Mouse (Mus musculus): ENCODE data around the gene Glis3. TPM values are rescaled to one million over a fixed set of nuclear protein-coding genes. Genes with fewer than 3 reads are reported as not detected.
A peak's percentile ranks its signal among the peaks of the same experiment; 100 is the strongest.

Gene Glis3
- polyA plus RNA-seq, 1 experiment from 2014 or later = 4.1 TPM

GRCm38 (mm10) chr19:28382168-28382911, 297.5 kb downstream of the Glis3 start:
- Histone ChIP-seq H3K27me3 (ENCODE audit: control insufficient read depth, insufficient read depth, low read length) (no peaks in the 10 kb centered on the region), H3K36me3 (replicated peaks; ENCODE audit: control insufficient read depth, insufficient read depth) (no peaks in the 10 kb centered on the region), H3K4me1 (replicated peaks; ENCODE audit: control insufficient read depth, insufficient read depth, low read length) (peaks cover 9% of the 10 kb centered on the region), H3K4me2 (replicated peaks) (no peak overlapping the region), H3K4me3 (replicated peaks; ENCODE audit: low read length) (no peak overlapping the region), H3K9me3 (ENCODE audit: control insufficient read depth, low read length) (no peaks in the 10 kb centered on the region), H3K27ac (peak overlapping the region; percentile 1; the same call in 1 of the 2 replicates), H3K9ac (no peak overlapping the region)
- peak; percentile 80; the same call in 1 of the 2 replicates for ATAC-seq (ENCODE audit: low FRiP score)
- DNase-seq (ENCODE audit: low spot score) = no peak
- WGBS = 14% methylated on average over 10 of the region's 10 CpGs

GRCm38 (mm10) chr19:28381441-28381840, 298.4 kb downstream of the Glis3 start:
- Histone ChIP-seq H3K36me3 (replicated peaks; ENCODE audit: control insufficient read depth, insufficient read depth) (no peaks in the 10 kb centered on the region), H3K4me1 (replicated peaks; ENCODE audit: control insufficient read depth, insufficient read depth, low read length) (peaks cover 9% of the 10 kb centered on the region), H3K4me3 (replicated peaks; ENCODE audit: low read length) (no peak overlapping the region), H3K4me2 (replicated peaks) (no peak overlapping the region), H3K9me3 (ENCODE audit: control insufficient read depth, low read length) (no peaks in the 10 kb centered on the region), H3K9ac (no peak overlapping the region), H3K27me3 (ENCODE audit: control insufficient read depth, insufficient read depth, low read length) (no peaks in the 10 kb centered on the region), H3K27ac (peak overlapping the region; percentile 1; the same call in 1 of the 2 replicates)
- WGBS = 40% methylated on average over 9 of the region's 9 CpGs
- no peak for DNase-seq (ENCODE audit: low spot score)
- no peak for ATAC-seq (ENCODE audit: low FRiP score)

GRCm38 (mm10) chr19:28380691-28381262, 299.1 kb downstream of the Glis3 start:
- ATAC-seq (ENCODE audit: low FRiP score) (no peak), DNase-seq (ENCODE audit: low spot score) (no peak)
- Histone ChIP-seq H3K4me1 (replicated peaks; ENCODE audit: control insufficient read depth, insufficient read depth, low read length) (peaks cover 9% of the 10 kb centered on the region), H3K4me2 (replicated peaks) (no peak overlapping the region), H3K9me3 (ENCODE audit: control insufficient read depth, low read length) (no peaks in the 10 kb centered on the region), H3K36me3 (replicated peaks; ENCODE audit: control insufficient read depth, insufficient read depth) (no peaks in the 10 kb centered on the region), H3K4me3 (replicated peaks; ENCODE audit: low read length) (no peak overlapping the region), H3K27ac (no peak overlapping the region), H3K9ac (no peak overlapping the region), H3K27me3 (ENCODE audit: control insufficient read depth, insufficient read depth, low read length) (no peaks in the 10 kb centered on the region)
- 43% methylated on average over 9 of the region's 9 CpGs for WGBS

DNA sequence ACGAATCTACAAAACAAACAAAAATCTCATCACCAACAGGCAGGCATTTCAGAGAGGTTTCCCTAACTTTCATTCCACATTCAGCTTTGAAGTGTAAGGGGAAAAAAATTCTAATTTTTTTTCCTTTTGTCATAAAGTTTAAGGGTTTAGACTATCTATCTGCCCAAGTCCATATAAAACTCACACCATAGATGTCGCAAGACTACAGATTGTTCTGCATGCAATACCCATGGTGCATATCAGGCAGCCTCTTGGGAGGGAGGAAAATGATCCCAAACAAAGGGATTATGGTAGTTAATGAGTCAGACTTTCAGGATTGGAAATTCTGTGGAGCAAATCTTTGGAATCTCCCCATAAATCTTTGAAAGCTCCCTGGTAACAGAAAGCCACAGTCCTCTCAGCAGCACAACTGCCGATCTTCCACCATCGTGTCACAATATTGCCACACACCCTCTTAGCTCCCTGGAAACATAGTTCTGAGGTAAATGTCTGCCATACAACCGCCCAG, 302.0 kb downstream of the Glis3 start:
- H3K27me3 ChIP-seq (ENCODE audit: control insufficient read depth, insufficient read depth, low read length) = 0 out of 2 replicates have a peak, but pooled peaks cover 3% of the 10 kb centered on the region
- peaks cover 9% of the 10 kb centered on the region for H3K4me1 ChIP-seq (replicated peaks; ENCODE audit: control insufficient read depth, insufficient read depth, low read length)
- no peak overlapping the region for H3K9ac ChIP-seq
- no peaks in the 10 kb centered on the region for H3K9me3 ChIP-seq (ENCODE audit: control insufficient read depth, low read length)
- no peak overlapping the region for H3K27ac ChIP-seq
- WGBS = 80% methylated on average over 5 of the region's 5 CpGs
- DNase-seq (ENCODE audit: low spot score) (no peak), ATAC-seq (ENCODE audit: low FRiP score) (no peak)
- no peaks in the 10 kb centered on the region for H3K36me3 ChIP-seq (replicated peaks; ENCODE audit: control insufficient read depth, insufficient read depth)
- no peak overlapping the region for H3K4me2 ChIP-seq (replicated peaks)
- H3K4me3 ChIP-seq (replicated peaks; ENCODE audit: low read length) = no peak overlapping the region

DNA sequence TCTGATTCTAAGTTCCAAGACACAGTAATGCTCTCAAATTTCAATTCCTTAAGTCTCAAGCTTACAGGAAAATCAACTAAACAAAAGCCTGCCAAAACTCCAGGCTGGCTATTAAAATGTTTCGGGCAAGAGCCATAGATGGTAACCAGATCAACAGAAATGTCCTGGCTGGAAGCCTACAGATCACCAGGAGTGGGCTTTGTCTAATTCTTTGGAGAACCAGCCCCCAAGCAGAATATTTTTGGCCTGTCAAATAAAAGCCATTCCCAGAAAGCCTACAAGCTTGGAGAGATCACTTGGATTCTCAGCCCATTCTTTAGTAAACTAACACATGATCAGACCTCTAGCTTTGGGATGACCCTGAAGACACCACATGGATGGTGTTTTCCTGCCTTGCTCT, 303.5 kb downstream of the Glis3 start:
- 0 out of 2 replicates have a peak, but pooled peaks cover 3% of the 10 kb centered on the region for H3K27me3 ChIP-seq (ENCODE audit: control insufficient read depth, insufficient read depth, low read length)
- no peaks in the 10 kb centered on the region for H3K9me3 ChIP-seq (ENCODE audit: control insufficient read depth, low read length)
- H3K4me2 ChIP-seq (replicated peaks) = no peak overlapping the region
- no peaks in the 10 kb centered on the region for H3K36me3 ChIP-seq (replicated peaks; ENCODE audit: control insufficient read depth, insufficient read depth)
- H3K27ac ChIP-seq = no peak overlapping the region
- no peak overlapping the region for H3K4me3 ChIP-seq (replicated peaks; ENCODE audit: low read length)
- WGBS = 71% methylated on average over 1 of the region's 1 CpGs
- DNase-seq (ENCODE audit: low spot score) = no peak
- no peak for ATAC-seq (ENCODE audit: low FRiP score)
- H3K4me1 ChIP-seq (replicated peaks; ENCODE audit: control insufficient read depth, insufficient read depth, low read length) = no peaks in the 10 kb centered on the region; the same call in 1 of the 2 replicates
- no peak overlapping the region for H3K9ac ChIP-seq

GRCm38 (mm10) chr19:28375746-28376145, 304.1 kb downstream of the Glis3 start:
- DNase-seq (ENCODE audit: low spot score) = no peak
- H3K36me3 ChIP-seq (replicated peaks; ENCODE audit: control insufficient read depth, insufficient read depth) = no peaks in the 10 kb centered on the region
- H3K4me3 ChIP-seq (replicated peaks; ENCODE audit: low read length) = no peak overlapping the region
- H3K4me2 ChIP-seq (replicated peaks) = no peak overlapping the region
- no peak overlapping the region for H3K9ac ChIP-seq
- no peak overlapping the region for H3K27ac ChIP-seq
- 0 out of 2 replicates have a peak, but pooled peaks cover 3% of the 10 kb centered on the region for H3K27me3 ChIP-seq (ENCODE audit: control insufficient read depth, insufficient read depth, low read length)
- no peaks in the 10 kb centered on the region; the same call in 1 of the 2 replicates for H3K4me1 ChIP-seq (replicated peaks; ENCODE audit: control insufficient read depth, insufficient read depth, low read length)
- 76% methylated on average over 2 of the region's 2 CpGs for WGBS
- ATAC-seq (ENCODE audit: low FRiP score) = no peak
- no peaks in the 10 kb centered on the region for H3K9me3 ChIP-seq (ENCODE audit: control insufficient read depth, low read length)

DNA sequence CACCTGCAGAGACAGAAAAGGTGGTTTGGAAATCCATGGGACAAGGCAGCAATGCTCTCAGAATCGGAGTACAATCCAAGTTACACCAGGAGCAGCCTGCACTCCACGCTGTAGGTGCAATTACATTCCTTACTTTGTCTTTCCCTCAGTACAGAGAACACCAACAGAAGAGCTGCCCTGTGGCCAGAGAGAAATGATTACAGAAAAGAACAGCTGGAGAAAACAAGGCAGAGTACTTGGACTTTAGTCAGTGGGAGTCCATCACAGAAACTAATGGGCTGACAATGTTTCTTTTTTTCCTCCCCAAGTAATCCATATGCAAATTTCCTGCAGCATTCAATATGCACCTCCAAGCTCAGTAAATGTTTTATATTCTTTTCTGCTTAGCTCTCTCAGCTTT, 305.4 kb downstream of the Glis3 start:
- DNase-seq (ENCODE audit: low spot score) = no peak
- no peaks in the 10 kb centered on the region; the same call in 1 of the 2 replicates for H3K4me1 ChIP-seq (replicated peaks; ENCODE audit: control insufficient read depth, insufficient read depth, low read length)
- 0 out of 2 replicates have a peak, but pooled peaks cover 3% of the 10 kb centered on the region for H3K27me3 ChIP-seq (ENCODE audit: control insufficient read depth, insufficient read depth, low read length)
- H3K9me3 ChIP-seq (ENCODE audit: control insufficient read depth, low read length) = no peaks in the 10 kb centered on the region
- H3K9ac ChIP-seq = no peak overlapping the region
- H3K4me3 ChIP-seq (replicated peaks; ENCODE audit: low read length) = no peak overlapping the region
- no peak for ATAC-seq (ENCODE audit: low FRiP score)
- 49% methylated on average over 2 of the region's 2 CpGs for WGBS
- no peak overlapping the region for H3K4me2 ChIP-seq (replicated peaks)
- H3K36me3 ChIP-seq (replicated peaks; ENCODE audit: control insufficient read depth, insufficient read depth) = no peaks in the 10 kb centered on the region
- H3K27ac ChIP-seq = no peak overlapping the region

GRCm38 (mm10) chr19:28368215-28368614, 311.7 kb downstream of the Glis3 start:
- no peak for DNase-seq (ENCODE audit: low spot score)
- ATAC-seq (ENCODE audit: low FRiP score) = no peak
- H3K36me3 ChIP-seq (replicated peaks; ENCODE audit: control insufficient read depth, insufficient read depth) = no peaks in the 10 kb centered on the region
- no peak overlapping the region for H3K4me2 ChIP-seq (replicated peaks)
- no peak overlapping the region for H3K4me3 ChIP-seq (replicated peaks; ENCODE audit: low read length)
- H3K27ac ChIP-seq = no peak overlapping the region
- no peaks in the 10 kb centered on the region for H3K9me3 ChIP-seq (ENCODE audit: control insufficient read depth, low read length)
- no peak overlapping the region for H3K9ac ChIP-seq
- H3K27me3 ChIP-seq (ENCODE audit: control insufficient read depth, insufficient read depth, low read length) = no peaks in the 10 kb centered on the region
- WGBS = 65% methylated on average over 4 of the region's 4 CpGs
- no peaks in the 10 kb centered on the region for H3K4me1 ChIP-seq (replicated peaks; ENCODE audit: control insufficient read depth, insufficient read depth, low read length)

- WGBS = 95% methylated on average over 6 of the region's 6 CpGs
Observed at GRCm38 (mm10) chr19:28367274-28367673, 312.6 kb downstream of the Glis3 start.

More at GRCm38 (mm10) chr19:28367274-28367673, 312.6 kb downstream of the Glis3 start:
- H3K4me3 ChIP-seq (replicated peaks; ENCODE audit: low read length) = no peak overlapping the region
- no peak for DNase-seq (ENCODE audit: low spot score)
- no peak overlapping the region for H3K4me2 ChIP-seq (replicated peaks)
- H3K9ac ChIP-seq = no peak overlapping the region
- no peaks in the 10 kb centered on the region for H3K9me3 ChIP-seq (ENCODE audit: control insufficient read depth, low read length)
- H3K27me3 ChIP-seq (ENCODE audit: control insufficient read depth, insufficient read depth, low read length) = no peaks in the 10 kb centered on the region
- H3K27ac ChIP-seq = no peak overlapping the region
- ATAC-seq (ENCODE audit: low FRiP score) = no peak
- no peaks in the 10 kb centered on the region for H3K4me1 ChIP-seq (replicated peaks; ENCODE audit: control insufficient read depth, insufficient read depth, low read length)
- H3K36me3 ChIP-seq (replicated peaks; ENCODE audit: control insufficient read depth, insufficient read depth) = no peaks in the 10 kb centered on the region
